Mouse (Mus musculus) limb, embryonic 10.5 days (tissue): ENCODE measurements around the gene Atp6v1g2. TPM values are rescaled to one million over a fixed set of nuclear protein-coding genes. Genes with fewer than 3 reads are reported as not detected.

Source experiments
- DNase-seq: peaks from one replicate; pipeline ENCODE4 v3.0.0-alpha.2; 2017; ENCODE audit warnings: low spot score
- H3K27ac ChIP-seq: fragments of 300-500 bp; sonication (generic); 2 replicates; pipeline ENCODE4 v1.5.1; 2016; ENCODE audit warnings: mild to moderate bottlenecking
- H3K27me3 ChIP-seq: fragments of 300-500 bp; sonication (generic); 2 replicates; pipeline ENCODE4 v1.6.1; 2016; ENCODE audit warnings: low read depth, mild to moderate bottlenecking; ENCODE audit not compliant: poor library complexity, severe bottlenecking
- H3K36me3 ChIP-seq: fragments of 300-500 bp; sonication (generic); 2 replicates; pipeline ENCODE4 v1.6.1; 2016; ENCODE audit warnings: mild to moderate bottlenecking, moderate library complexity
- H3K4me1 ChIP-seq: fragments of 300-500 bp; sonication (generic); 2 replicates; pipeline ENCODE4 v1.6.1; 2016
- H3K4me3 ChIP-seq: fragments of 300-500 bp; sonication (generic); 2 replicates; pipeline ENCODE4 v1.5.1; 2016; ENCODE audit warnings: mild to moderate bottlenecking, moderate library complexity
- H3K9me3 ChIP-seq: fragments of 300-500 bp; sonication (generic); replicated peaks from 2 replicates; pipeline ENCODE4 v1.6.1; 2016; ENCODE audit warnings: mild to moderate bottlenecking
- WGBS: fragments of 180-500 bp; shearing (Covaris S2); methylation state at CpG from one replicate; pipeline ENCODE4 v1.1.7; 2016; 5-methylcytosine and 5-hydroxymethylcytosine counted together
- polyA plus RNA-seq: library from polyadenylated mRNA; unstranded; fragments of >200 nt; fragmentation: Nextera tagmentation; extraction: Ambion mirVana; gene quantifications from 2 replicates; pipeline ENCODE4 v1.2.1, GENCODE M21; 2016

Gene Atp6v1g2
- polyA plus RNA-seq, 1 experiment from 2014 or later, result 5.2 TPM

DNA sequence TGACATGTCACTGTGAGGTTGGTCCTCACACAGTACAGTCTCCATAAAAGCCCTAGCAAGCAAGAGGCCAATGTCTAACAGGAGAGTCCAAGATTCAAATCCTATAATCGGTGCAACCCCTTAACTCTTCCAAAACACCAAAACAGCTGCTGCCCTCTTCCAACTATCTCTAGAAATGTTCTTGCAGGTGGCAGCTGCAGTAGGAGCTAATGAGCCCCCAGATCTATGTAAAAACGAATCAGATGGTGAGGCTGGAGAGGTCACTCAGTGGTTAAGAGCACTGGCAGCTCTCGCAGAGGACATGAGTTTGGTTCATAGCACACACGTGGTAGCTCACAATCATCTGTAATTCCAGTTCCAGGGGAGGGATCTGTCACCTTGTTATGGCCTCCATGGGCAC lies 22.2 kb downstream of the Atp6v1g2 start:
- H3K27ac ChIP-seq, result no peak overlapping the region
- no peaks in the 10 kb centered on the region for H3K9me3 ChIP-seq
- H3K36me3 ChIP-seq, result peaks cover 37% of the 10 kb centered on the region
- peaks cover 9% of the 10 kb centered on the region for H3K27me3 ChIP-seq
- 65% methylated on average over 4 of the region's 4 CpGs for WGBS
- H3K4me3 ChIP-seq, result no peak overlapping the region
- peaks cover 3% of the 10 kb centered on the region; the same call in 1 of the 2 replicates for H3K4me1 ChIP-seq
- DNase-seq, result no peak

DNA sequence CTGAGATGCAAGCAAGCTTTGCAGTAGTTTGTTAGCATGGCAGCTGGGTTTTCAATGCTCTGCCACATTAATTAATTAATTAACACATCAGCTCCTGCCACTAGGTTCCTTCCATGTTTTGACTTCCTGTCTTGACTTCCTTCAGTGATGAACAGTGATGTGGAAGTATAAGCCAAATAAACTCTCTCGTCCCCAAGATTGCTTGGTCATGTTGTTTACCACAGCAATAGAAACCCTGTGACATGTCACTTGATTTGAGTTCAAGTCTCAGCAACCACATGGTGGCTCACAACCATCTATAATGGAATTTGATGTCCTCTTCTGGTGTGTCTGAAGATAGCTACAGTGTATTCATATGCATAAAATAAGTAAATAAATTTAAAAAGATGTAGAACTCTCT lies 23.9 kb downstream of the Atp6v1g2 start:
- peaks cover 22% of the 10 kb centered on the region for H3K36me3 ChIP-seq
- H3K27ac ChIP-seq, result no peak overlapping the region
- no peak overlapping the region for H3K4me3 ChIP-seq
- peaks cover 26% of the 10 kb centered on the region for H3K27me3 ChIP-seq
- H3K4me1 ChIP-seq, result peaks cover 3% of the 10 kb centered on the region; the same call in 1 of the 2 replicates
- 87% methylated on average over 1 of the region's 1 CpGs for WGBS
- no peaks in the 10 kb centered on the region for H3K9me3 ChIP-seq
- no peak for DNase-seq

- Histone ChIP-seq H3K27ac (no peak overlapping the region), H3K36me3 (peaks cover 16% of the 10 kb centered on the region), H3K9me3 (no peaks in the 10 kb centered on the region), H3K27me3 (peaks cover 32% of the 10 kb centered on the region), H3K4me3 (peak overlapping the region; percentile 30; the same call in 1 of the 2 replicates), H3K4me1 (peaks cover 9% of the 10 kb centered on the region)
- 16% methylated on average over 17 of the region's 17 CpGs for WGBS
- peak; percentile 85 for DNase-seq
Measured at GRCm38 (mm10) chr17:35257824-35258491, 24.5 kb downstream of the Atp6v1g2 start.

- Histone ChIP-seq H3K36me3 (peaks cover 8% of the 10 kb centered on the region), H3K4me3 (no peak overlapping the region), H3K27ac (no peak overlapping the region), H3K9me3 (no peaks in the 10 kb centered on the region), H3K4me1 (peaks cover 17% of the 10 kb centered on the region), H3K27me3 (peaks cover 40% of the 10 kb centered on the region)
- 63% methylated on average over 14 of the region's 14 CpGs for WGBS
- no peak for DNase-seq
Measured at GRCm38 (mm10) chr17:35258492-35259478, 25.3 kb downstream of the Atp6v1g2 start.

GRCm38 (mm10) chr17:35259621-35260020 lies 26.2 kb downstream of the Atp6v1g2 start:
- Histone ChIP-seq H3K27me3 (peaks cover 48% of the 10 kb centered on the region), H3K4me1 (peaks cover 20% of the 10 kb centered on the region), H3K4me3 (no peak overlapping the region), H3K27ac (no peak overlapping the region), H3K36me3 (no peaks in the 10 kb centered on the region), H3K9me3 (no peaks in the 10 kb centered on the region)
- DNase-seq, result no peak
- WGBS, result 81% methylated on average over 4 of the region's 4 CpGs

GRCm38 (mm10) chr17:35261651-35262050 lies 28.2 kb downstream of the Atp6v1g2 start:
- Histone ChIP-seq H3K27ac (no peak overlapping the region), H3K27me3 (peaks cover 68% of the 10 kb centered on the region), H3K36me3 (no peaks in the 10 kb centered on the region), H3K4me1 (peaks cover 20% of the 10 kb centered on the region), H3K9me3 (no peaks in the 10 kb centered on the region), H3K4me3 (no peak overlapping the region)
- WGBS, result 71% methylated on average over 13 of the region's 13 CpGs
- DNase-seq, result no peak

DNA sequence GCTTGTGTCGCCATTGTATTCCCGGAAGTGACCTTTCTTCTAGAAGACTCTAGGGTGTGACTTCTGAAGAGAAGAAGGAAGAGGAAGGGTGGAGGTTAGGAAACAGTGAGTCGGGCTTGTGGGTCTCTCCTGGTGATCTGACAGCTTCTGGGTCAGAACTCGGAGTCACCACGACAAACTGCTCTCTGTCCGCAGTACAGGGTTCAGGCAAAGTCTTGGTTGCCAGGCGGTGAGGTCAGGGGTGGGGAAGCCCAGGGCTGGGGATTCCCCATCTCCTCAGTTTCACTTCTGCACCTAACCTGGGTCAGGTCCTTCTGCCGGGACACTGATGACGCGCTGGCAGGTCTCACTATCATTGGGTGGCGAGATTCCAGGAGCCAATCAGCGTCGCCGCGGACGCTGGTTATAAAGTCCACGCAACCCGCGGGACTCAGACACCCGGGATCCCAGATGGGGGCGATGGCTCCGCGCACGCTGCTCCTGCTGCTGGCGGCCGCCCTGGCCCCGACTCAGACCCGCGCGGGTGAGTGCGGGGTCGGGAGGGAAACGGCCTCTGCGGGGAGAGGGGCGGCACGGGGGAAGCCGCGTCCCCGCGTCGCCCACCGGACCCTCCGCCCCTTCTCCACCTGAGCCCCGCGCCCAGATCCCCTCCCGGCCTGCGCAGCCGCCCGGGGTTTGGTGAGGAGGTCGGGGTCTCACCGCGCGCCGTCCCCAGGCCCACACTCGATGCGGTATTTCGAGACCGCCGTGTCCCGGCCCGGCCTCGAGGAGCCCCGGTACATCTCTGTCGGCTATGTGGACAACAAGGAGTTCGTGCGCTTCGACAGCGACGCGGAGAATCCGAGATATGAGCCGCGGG lies 29.4 kb downstream of the Atp6v1g2 start, which contains the start of gene H2-D1:
Gene H2-D1, plus strand, starts transcription at position 67 of the 859 bp plus-strand sequence.
- Histone ChIP-seq H3K27ac (peak within 1 kb of the TSS; percentile 38), H3K9me3 (no peaks in the 10 kb centered on the region)
- peak; percentile 88 for DNase-seq

GRCm38 (mm10) chr17:35263523-35263883 lies 30.0 kb downstream of the Atp6v1g2 start:
- H3K9me3 ChIP-seq, result no peaks in the 10 kb centered on the region
- DNase-seq, result peak; percentile 60
- H3K36me3 ChIP-seq, result no peaks in the 10 kb centered on the region
- H3K4me3 ChIP-seq, result peak overlapping the region; percentile 71
- WGBS, result 1% methylated on average over 31 of the region's 31 CpGs
- H3K27me3 ChIP-seq, result peaks cover 71% of the 10 kb centered on the region
- H3K27ac ChIP-seq, result peak overlapping the region; percentile 38
- H3K4me1 ChIP-seq, result peaks cover 16% of the 10 kb centered on the region

More for the DNA sequence above, 29.4 kb downstream of the Atp6v1g2 start, which contains the start of gene H2-D1:
- Histone ChIP-seq H3K27me3 (peaks cover 71% of the 10 kb centered on the region), H3K4me1 (peaks cover 19% of the 10 kb centered on the region), H3K4me3 (peak within 1 kb of the TSS; percentile 71), H3K36me3 (no peaks in the 10 kb centered on the region)
- 2% methylated on average over 73 of the region's 73 CpGs for WGBS

DNA sequence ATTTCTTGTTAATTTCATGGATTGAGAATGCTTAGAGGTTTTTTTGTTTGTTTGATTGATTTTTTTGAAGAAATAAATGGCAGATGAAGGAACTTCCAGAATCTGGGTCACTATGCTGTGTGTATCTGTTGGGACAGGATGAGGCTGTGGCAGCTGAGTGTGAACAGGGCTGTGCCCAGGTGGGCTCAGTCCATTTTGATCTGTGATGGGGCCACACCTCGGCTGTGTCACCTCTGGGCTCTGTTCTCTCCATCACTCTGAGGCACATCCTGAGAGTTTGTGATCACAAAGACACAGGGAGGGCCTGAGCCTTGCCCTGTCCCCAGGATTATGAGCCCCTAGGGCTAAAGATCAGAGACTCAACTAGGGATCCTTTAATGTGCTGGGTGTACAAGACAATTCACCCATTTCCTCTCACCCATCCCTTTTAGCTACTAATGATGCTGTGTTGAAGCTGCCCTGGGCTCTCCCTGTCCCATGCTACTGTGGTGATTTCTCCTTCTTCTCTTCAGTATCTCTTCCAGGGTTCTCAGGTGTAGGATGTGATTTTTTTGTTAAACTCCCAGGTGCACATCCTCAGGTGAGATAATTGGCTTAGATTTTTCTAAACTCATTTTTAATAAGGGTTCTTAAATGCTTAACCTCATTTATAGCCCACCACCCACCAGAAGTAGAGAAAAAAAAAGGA lies 34.1 kb downstream of the Atp6v1g2 start:
- Histone ChIP-seq H3K4me1 (peaks cover 15% of the 10 kb centered on the region), H3K27ac (no peak overlapping the region), H3K27me3 (peaks cover 44% of the 10 kb centered on the region), H3K9me3 (no peaks in the 10 kb centered on the region), H3K4me3 (no peak overlapping the region), H3K36me3 (no peaks in the 10 kb centered on the region)
- WGBS, result 79% methylated on average over 1 of the region's 1 CpGs
- DNase-seq, result no peak

DNA sequence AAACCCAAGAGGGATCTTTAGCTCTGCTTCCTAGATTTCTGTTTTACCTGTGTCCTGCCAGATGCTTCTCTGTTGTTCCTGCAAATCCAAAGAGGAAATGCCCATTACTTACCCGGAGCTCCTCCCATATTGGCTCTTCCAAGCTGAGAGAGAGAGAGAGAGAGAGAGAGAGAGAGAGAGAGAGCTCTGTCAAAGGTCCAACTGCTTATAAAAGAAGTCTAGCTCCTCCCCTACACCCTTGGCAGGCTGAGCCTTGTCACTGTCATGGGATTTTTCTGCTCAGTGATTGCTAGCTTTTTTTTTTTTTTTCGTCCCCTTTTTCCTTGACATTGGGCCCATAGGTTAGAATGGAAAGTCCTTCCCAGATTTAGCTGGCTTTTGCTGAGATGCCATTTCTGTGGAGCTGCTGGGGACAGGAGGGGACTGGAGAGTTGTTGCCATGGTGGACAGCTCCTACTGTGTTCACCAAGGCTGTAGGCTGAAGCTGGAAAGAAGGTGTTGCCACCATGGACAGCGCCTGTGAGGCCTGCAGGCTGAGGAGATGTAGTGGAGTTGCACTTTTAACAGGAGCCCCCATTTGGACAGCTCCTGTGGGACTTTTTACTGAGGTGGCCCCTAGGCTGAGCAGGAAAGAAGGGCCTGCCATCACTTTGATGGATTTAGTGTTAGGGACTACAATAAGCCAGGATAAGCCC lies 36.3 kb downstream of the Atp6v1g2 start:
- Histone ChIP-seq H3K36me3 (no peaks in the 10 kb centered on the region), H3K4me1 (no peaks in the 10 kb centered on the region), H3K27ac (no peak overlapping the region), H3K9me3 (no peaks in the 10 kb centered on the region), H3K4me3 (no peak overlapping the region), H3K27me3 (peaks cover 22% of the 10 kb centered on the region)
- WGBS, result 37% methylated on average over 3 of the region's 3 CpGs
- DNase-seq, result peak; percentile 81

DNA sequence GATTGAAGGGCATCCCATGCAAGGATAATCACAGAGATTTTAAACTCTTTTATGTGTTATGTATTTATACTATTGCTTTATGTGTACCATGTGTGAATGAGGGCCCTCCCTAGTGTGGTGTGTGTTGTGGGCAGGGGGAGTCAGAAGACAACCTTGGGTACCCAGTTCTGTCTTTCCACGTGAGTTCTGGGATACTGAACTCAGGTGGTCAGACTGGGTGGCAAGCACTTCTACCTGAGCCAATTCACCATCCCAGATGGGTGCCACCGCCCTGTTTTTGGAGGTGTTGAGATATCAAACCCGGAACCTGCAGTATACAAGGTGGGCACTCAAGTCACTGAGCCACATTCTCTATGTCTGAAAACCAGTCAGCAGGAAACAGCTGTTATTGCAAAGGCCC lies 38.8 kb downstream of the Atp6v1g2 start:
- Histone ChIP-seq H3K4me1 (0 out of 2 replicates have a peak, but pooled peaks cover 3% of the 10 kb centered on the region), H3K9me3 (no peaks in the 10 kb centered on the region), H3K27ac (no peak overlapping the region), H3K36me3 (no peaks in the 10 kb centered on the region), H3K27me3 (peaks cover 25% of the 10 kb centered on the region), H3K4me3 (no peak overlapping the region)
- 71% methylated on average over 3 of the region's 3 CpGs for WGBS
- no peak for DNase-seq
